Mouse (Mus musculus) C2C12 (cell line): ENCODE data around the gene S100b. TPM values are rescaled to one million over a fixed set of nuclear protein-coding genes. Genes with fewer than 3 reads are reported as not detected.

Experiments used
- H3K27me3 ChIP-seq: one replicate; pipeline ENCODE4 v1.6.1; 2011; ENCODE audit not compliant: control insufficient read depth, insufficient read depth, insufficient read length
- H3K36me3 ChIP-seq: one replicate; pipeline ENCODE4 v1.6.1; 2011; ENCODE audit not compliant: control insufficient read depth, insufficient read depth
- H3K4me3 ChIP-seq: one replicate; pipeline ENCODE4 v1.5.1; 2011; ENCODE audit warnings: mild to moderate bottlenecking, control low read depth; ENCODE audit not compliant: poor library complexity, insufficient read depth, severe bottlenecking
- H3K79me2 ChIP-seq: one replicate; pipeline ENCODE4 v1.6.1; 2011; ENCODE audit not compliant: control insufficient read depth, insufficient read depth
- H3K79me3 ChIP-seq: one replicate; pipeline ENCODE4 v1.6.1; 2011; ENCODE audit warnings: low read depth, control low read depth
- H3ac ChIP-seq: one replicate; pipeline ENCODE3; 2011; ENCODE audit warnings: low read depth; ENCODE audit not compliant: control insufficient read depth, insufficient read length
- CEBPB ChIP-seq: IDR thresholded peaks from one replicate; pipeline ENCODE4 v1.6.1; 2011; ENCODE audit warnings: low read depth, mild to moderate bottlenecking, control low read depth, moderate library complexity
- CTCF ChIP-seq: IDR thresholded peaks from one replicate; pipeline ENCODE4 v1.5.1; 2011; ENCODE audit not compliant: control insufficient read depth, insufficient read depth, insufficient read length
- FOSL1 ChIP-seq: IDR thresholded peaks from one replicate; pipeline ENCODE4 v1.8.0; 2011; ENCODE audit warnings: mild to moderate bottlenecking, low read length; ENCODE audit not compliant: poor library complexity, insufficient read depth, severe bottlenecking
- MAX ChIP-seq: IDR thresholded peaks from one replicate; pipeline ENCODE4 v1.6.1; 2011; ENCODE audit warnings: mild to moderate bottlenecking, control low read depth
- MYOD1 ChIP-seq: IDR thresholded peaks from one replicate; pipeline ENCODE4 v1.6.1; 2011; ENCODE audit warnings: low read depth; ENCODE audit not compliant: control insufficient read depth, insufficient read length
- MYOG ChIP-seq: IDR thresholded peaks from one replicate; pipeline ENCODE4 v1.6.1; 2011; ENCODE audit not compliant: control insufficient read depth, insufficient read length; ENCODE audit errors: extremely low read depth
- USF1 ChIP-seq: IDR thresholded peaks from one replicate; pipeline ENCODE4 v1.6.1; 2011; ENCODE audit warnings: low read depth, mild to moderate bottlenecking, control low read depth, moderate library complexity
- polyA plus RNA-seq: library from polyadenylated mRNA; unstranded; fragments of >200 nt; fragmentation: generic; extraction: Trizol; gene quantifications from one replicate; pipeline ENCODE4 v1.2.1, GENCODE M21; 2012; ENCODE audit warnings: missing spikeins

The S100b gene
- polyA plus RNA-seq, 1 experiment = 0.13 TPM

GRCm38 (mm10) chr10:76217056-76217455 lies 36.6 kb upstream of the S100b start:
- Histone ChIP-seq H3ac (no peak overlapping the region), H3K4me3 (no peak overlapping the region), H3K79me3 (no peaks in the 10 kb centered on the region), H3K79me2 (no peaks in the 10 kb centered on the region), H3K36me3 (peaks cover 46% of the 10 kb centered on the region), H3K27me3 (no peaks in the 10 kb centered on the region)
- TF ChIP-seq CEBPB (no peak), FOSL1 (no peak), CTCF (no peak), MAX (no peak), MYOG (no peak), MYOD1 (no peak), USF1 (no peak)

GRCm38 (mm10) chr10:76218240-76218639 lies 35.4 kb upstream of the S100b start:
- H3K79me3 ChIP-seq = no peaks in the 10 kb centered on the region
- TF ChIP-seq MYOD1 = no peak
- TF ChIP-seq FOSL1 = no peak
- no peak overlapping the region for H3K4me3 ChIP-seq
- H3K79me2 ChIP-seq = no peaks in the 10 kb centered on the region
- no peak overlapping the region for H3ac ChIP-seq
- H3K36me3 ChIP-seq = peaks cover 46% of the 10 kb centered on the region
- H3K27me3 ChIP-seq = no peaks in the 10 kb centered on the region

- TF ChIP-seq MYOG (no peak), MAX (no peak), FOSL1 (no peak), USF1 (no peak), MYOD1 (no peak), CEBPB (no peak), CTCF (no peak)
- no peak overlapping the region for H3K4me3 ChIP-seq
- H3ac ChIP-seq = no peak overlapping the region
- peaks cover 9% of the 10 kb centered on the region for H3K79me2 ChIP-seq
- no peaks in the 10 kb centered on the region for H3K27me3 ChIP-seq
- H3K36me3 ChIP-seq = peaks cover 11% of the 10 kb centered on the region
- H3K79me3 ChIP-seq = no peaks in the 10 kb centered on the region
These were observed 27.7 kb upstream of the S100b start for GRCm38 (mm10) chr10:76225944-76226343.

- Histone ChIP-seq H3K27me3 (no peaks in the 10 kb centered on the region), H3ac (no peak overlapping the region), H3K36me3 (peaks cover 5% of the 10 kb centered on the region), H3K79me3 (peaks cover 2% of the 10 kb centered on the region), H3K4me3 (no peak overlapping the region), H3K79me2 (peaks cover 9% of the 10 kb centered on the region)
- TF ChIP-seq MYOG = no peak
- TF ChIP-seq MYOD1 = no peak
- TF ChIP-seq CTCF = no peak
- TF ChIP-seq FOSL1 = no peak
- TF ChIP-seq MAX = no peak
- TF ChIP-seq CEBPB = no peak
- TF ChIP-seq USF1 = no peak
These were observed 24.0 kb upstream of the S100b start for GRCm38 (mm10) chr10:76229627-76230026.

- H3K36me3 ChIP-seq = peaks cover 21% of the 10 kb centered on the region
- H3K4me3 ChIP-seq = peak within 1 kb of the TSS; percentile 92
- no peaks in the 10 kb centered on the region for H3K27me3 ChIP-seq
- peaks cover 27% of the 10 kb centered on the region for H3K79me2 ChIP-seq
- peak within 1 kb of the TSS; percentile 45 for H3ac ChIP-seq
- no peak for TF ChIP-seq MYOD1
- no peak for TF ChIP-seq MAX
- TF ChIP-seq MYOG = no peak
- TF ChIP-seq CTCF = no peak
- TF ChIP-seq CEBPB = no peak
- TF ChIP-seq USF1 = no peak
- no peak for TF ChIP-seq FOSL1
- H3K79me3 ChIP-seq = peaks cover 4% of the 10 kb centered on the region
These were observed 16.1 kb upstream of the S100b start, which contains the start of gene Prmt2 for GRCm38 (mm10) chr10:76237341-76238225. TSS of gene Prmt2 (minus strand) at chr10:76237865.

GRCm38 (mm10) chr10:76239401-76239800 lies 14.3 kb upstream of the S100b start:
- no peak overlapping the region for H3ac ChIP-seq
- no peaks in the 10 kb centered on the region for H3K27me3 ChIP-seq
- no peak overlapping the region for H3K4me3 ChIP-seq
- H3K36me3 ChIP-seq = peaks cover 16% of the 10 kb centered on the region
- H3K79me2 ChIP-seq = peaks cover 27% of the 10 kb centered on the region
- peaks cover 3% of the 10 kb centered on the region for H3K79me3 ChIP-seq
- TF ChIP-seq CTCF (no peak), USF1 (no peak), MYOG (no peak), MAX (no peak), FOSL1 (no peak), MYOD1 (no peak), CEBPB (no peak)
